Mouse (Mus musculus): ENCODE measurements around the gene Sall2. TPM values are rescaled to one million over a fixed set of nuclear protein-coding genes. Genes with fewer than 3 reads are reported as not detected.

Sall2 gene
- 47.5 and 50.0 TPM in 2 replicates for polyA plus RNA-seq (2014; fragmentation: Nextera tagmentation; extraction: Ambion mirVana)

- no peaks in the 10 kb centered on the region for H3K27me3 ChIP-seq (ENCODE audit: control insufficient read depth, insufficient read depth, low read length)
- H3K4me2 ChIP-seq (replicated peaks): peak within 1 kb of the TSS; percentile 72
- H3K27ac ChIP-seq: peak within 1 kb of the TSS; percentile 78
- ATAC-seq (ENCODE audit: low FRiP score): peak; percentile 69; the same call in 1 of the 2 replicates
- no peaks in the 10 kb centered on the region for H3K9me3 ChIP-seq (ENCODE audit: control insufficient read depth, low read length)
- WGBS: 1% methylated on average over 26 of the region's 26 CpGs
- H3K36me3 ChIP-seq (replicated peaks; ENCODE audit: control insufficient read depth, insufficient read depth): no peaks in the 10 kb centered on the region
- no peak for DNase-seq (ENCODE audit: low spot score)
- peak within 1 kb of the TSS; percentile 58 for H3K9ac ChIP-seq
- H3K4me3 ChIP-seq (replicated peaks; ENCODE audit: low read length): peak within 1 kb of the TSS; percentile 42
- H3K4me1 ChIP-seq (replicated peaks; ENCODE audit: control insufficient read depth, insufficient read depth, low read length): peaks cover 10% of the 10 kb centered on the region; the same call in 1 of the 2 replicates
These were observed at the start of gene Sall2 for GRCm38 (mm10) chr14:52327910-52328812. TSS of gene Sall2 (minus strand) at chr14:52328762.

DNA sequence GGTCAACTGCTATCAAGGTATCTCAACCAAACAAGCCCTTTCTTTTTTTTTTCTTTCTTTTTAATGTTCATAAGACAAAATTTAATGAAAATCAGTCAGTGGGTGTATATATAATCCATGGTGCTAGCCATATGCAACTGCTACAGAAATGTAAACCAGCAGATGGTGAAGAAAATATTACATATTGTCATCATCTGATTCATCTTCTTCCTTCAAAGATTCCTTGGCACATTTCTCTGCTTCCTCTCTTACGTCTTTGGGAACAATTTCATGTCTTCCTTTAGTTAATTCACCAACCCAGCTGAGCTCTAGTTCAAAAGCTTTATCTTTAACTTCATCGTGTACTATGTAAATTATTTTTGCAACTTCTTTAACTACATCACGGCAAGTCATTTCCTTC lies 40.2 kb upstream of the Sall2 start:
- DNase-seq (ENCODE audit: low spot score): no peak
- no peak for ATAC-seq (ENCODE audit: low FRiP score)
- Histone ChIP-seq H3K9ac (no peak overlapping the region), H3K36me3 (replicated peaks; ENCODE audit: control insufficient read depth, insufficient read depth) (no peaks in the 10 kb centered on the region), H3K4me2 (replicated peaks) (no peak overlapping the region), H3K9me3 (ENCODE audit: control insufficient read depth, low read length) (no peaks in the 10 kb centered on the region), H3K4me3 (replicated peaks; ENCODE audit: low read length) (no peak overlapping the region), H3K27ac (no peak overlapping the region), H3K4me1 (replicated peaks; ENCODE audit: control insufficient read depth, insufficient read depth, low read length) (no peaks in the 10 kb centered on the region), H3K27me3 (ENCODE audit: control insufficient read depth, insufficient read depth, low read length) (no peaks in the 10 kb centered on the region)
- 92% methylated on average over 3 of the region's 3 CpGs for WGBS

DNA sequence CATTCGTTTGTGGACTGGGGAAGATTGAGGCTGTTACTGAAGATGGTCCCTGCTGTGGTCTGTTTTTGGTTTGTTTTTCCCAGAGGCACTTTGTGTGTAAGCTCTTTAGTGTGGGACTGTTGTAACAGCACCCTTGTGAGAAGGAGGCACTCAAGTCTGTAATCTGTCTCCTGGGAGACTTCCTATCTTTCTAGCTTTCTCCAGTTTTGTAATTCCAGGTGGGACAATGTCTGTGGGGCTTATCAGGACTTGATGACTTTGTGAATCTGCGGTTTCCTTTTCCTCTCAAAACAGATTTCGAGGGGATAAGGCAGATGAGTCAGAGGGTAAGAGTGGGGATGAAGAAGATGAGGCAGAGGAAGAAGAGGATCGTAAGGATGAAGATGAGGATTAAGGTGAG lies 27.7 kb upstream of the Sall2 start, which contains the start of gene Olfr1513:
Gene Olfr1513, minus strand, starts transcription at position 101 of the 400 bp plus-strand sequence.
- H3K9me3 ChIP-seq (ENCODE audit: control insufficient read depth, low read length): no peaks in the 10 kb centered on the region
- no peaks in the 10 kb centered on the region for H3K4me1 ChIP-seq (replicated peaks; ENCODE audit: control insufficient read depth, insufficient read depth, low read length)
- DNase-seq (ENCODE audit: low spot score): no peak
- H3K4me2 ChIP-seq (replicated peaks): no peak within 1 kb of the TSS
- no peaks in the 10 kb centered on the region for H3K36me3 ChIP-seq (replicated peaks; ENCODE audit: control insufficient read depth, insufficient read depth)
- WGBS: 77% methylated on average over 4 of the region's 4 CpGs
- no peak within 1 kb of the TSS for H3K9ac ChIP-seq
- H3K4me3 ChIP-seq (replicated peaks; ENCODE audit: low read length): no peak within 1 kb of the TSS
- H3K27me3 ChIP-seq (ENCODE audit: control insufficient read depth, insufficient read depth, low read length): no peaks in the 10 kb centered on the region
- no peak for ATAC-seq (ENCODE audit: low FRiP score)
- H3K27ac ChIP-seq: no peak within 1 kb of the TSS

DNA sequence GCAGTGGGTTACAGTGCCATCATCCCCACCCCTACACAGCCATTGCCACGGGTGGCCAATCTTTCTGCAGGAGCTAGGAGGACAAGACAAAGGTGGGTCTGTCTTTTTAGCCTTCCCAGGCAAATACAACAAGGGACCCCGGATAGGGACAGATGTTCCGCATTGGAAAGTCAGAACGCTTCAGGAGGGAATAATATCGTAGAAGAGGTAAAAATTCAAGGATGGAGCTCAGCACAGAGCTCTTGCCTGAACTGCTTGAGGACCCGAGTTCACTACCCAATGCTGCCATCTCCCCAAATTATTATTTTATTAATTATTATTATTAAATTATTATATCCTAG lies 10.9 kb upstream of the Sall2 start:
- Histone ChIP-seq H3K4me2 (replicated peaks) (peak overlapping the region; percentile 46), H3K36me3 (replicated peaks; ENCODE audit: control insufficient read depth, insufficient read depth) (no peaks in the 10 kb centered on the region), H3K27me3 (ENCODE audit: control insufficient read depth, insufficient read depth, low read length) (no peaks in the 10 kb centered on the region), H3K4me1 (replicated peaks; ENCODE audit: control insufficient read depth, insufficient read depth, low read length) (no peaks in the 10 kb centered on the region), H3K27ac (peak overlapping the region; percentile 59; the same call in 1 of the 2 replicates), H3K9ac (peak overlapping the region; percentile 50; the same call in 1 of the 2 replicates), H3K4me3 (replicated peaks; ENCODE audit: low read length) (peak overlapping the region; percentile 25), H3K9me3 (ENCODE audit: control insufficient read depth, low read length) (no peaks in the 10 kb centered on the region; the same call in 1 of the 2 replicates)
- 75% methylated on average over 6 of the region's 6 CpGs for WGBS
- ATAC-seq (ENCODE audit: low FRiP score) (no peak; the same call in 1 of the 2 replicates), DNase-seq (ENCODE audit: low spot score) (no peak)

DNA sequence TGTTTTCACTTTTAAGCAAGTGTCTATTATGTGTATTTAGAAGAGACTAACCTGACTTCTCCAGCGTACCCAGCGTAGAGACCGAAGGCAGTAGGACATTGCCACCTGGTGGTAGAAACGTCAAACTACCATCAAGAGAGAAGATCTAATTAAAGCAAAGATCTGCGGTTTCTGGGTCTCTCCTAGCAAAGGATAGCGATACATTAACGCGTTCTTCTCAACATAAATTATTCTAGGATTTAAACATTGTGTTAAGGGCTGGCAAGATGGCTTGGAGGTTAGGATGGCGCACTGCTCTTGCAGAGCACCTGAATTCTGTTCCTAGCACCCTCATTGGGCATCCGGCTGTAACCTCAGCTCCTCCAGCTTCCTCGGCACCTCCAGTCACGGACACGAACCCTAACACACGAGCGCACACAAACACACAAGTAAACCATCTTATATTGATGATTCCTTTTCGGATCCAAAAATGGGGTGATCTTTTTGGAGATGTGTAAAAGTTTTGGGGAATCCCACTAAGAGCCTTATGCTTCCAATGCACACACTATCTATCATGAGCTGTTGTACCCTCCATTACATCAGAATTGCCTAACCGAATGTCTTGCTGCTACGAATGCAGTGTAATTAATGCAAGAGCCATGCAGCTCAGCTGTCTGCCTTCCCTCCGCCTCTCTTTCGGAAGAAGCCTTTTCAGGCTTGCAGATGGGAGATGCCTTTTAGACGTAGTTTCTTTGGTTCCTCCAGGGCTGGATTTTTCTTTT lies 10.4 kb upstream of the Sall2 start:
- H3K9ac ChIP-seq: peak overlapping the region; percentile 50
- WGBS: 29% methylated on average over 21 of the region's 21 CpGs
- DNase-seq (ENCODE audit: low spot score): peak; percentile 92
- H3K9me3 ChIP-seq (ENCODE audit: control insufficient read depth, low read length): no peaks in the 10 kb centered on the region
- ATAC-seq (ENCODE audit: low FRiP score): peak; percentile 82
- no peaks in the 10 kb centered on the region for H3K4me1 ChIP-seq (replicated peaks; ENCODE audit: control insufficient read depth, insufficient read depth, low read length)
- peak overlapping the region; percentile 59; the same call in 1 of the 2 replicates for H3K27ac ChIP-seq
- H3K4me2 ChIP-seq (replicated peaks): peak overlapping the region; percentile 46
- peak overlapping the region; percentile 25 for H3K4me3 ChIP-seq (replicated peaks; ENCODE audit: low read length)
- H3K36me3 ChIP-seq (replicated peaks; ENCODE audit: control insufficient read depth, insufficient read depth): no peaks in the 10 kb centered on the region
- H3K27me3 ChIP-seq (ENCODE audit: control insufficient read depth, insufficient read depth, low read length): no peaks in the 10 kb centered on the region

DNA sequence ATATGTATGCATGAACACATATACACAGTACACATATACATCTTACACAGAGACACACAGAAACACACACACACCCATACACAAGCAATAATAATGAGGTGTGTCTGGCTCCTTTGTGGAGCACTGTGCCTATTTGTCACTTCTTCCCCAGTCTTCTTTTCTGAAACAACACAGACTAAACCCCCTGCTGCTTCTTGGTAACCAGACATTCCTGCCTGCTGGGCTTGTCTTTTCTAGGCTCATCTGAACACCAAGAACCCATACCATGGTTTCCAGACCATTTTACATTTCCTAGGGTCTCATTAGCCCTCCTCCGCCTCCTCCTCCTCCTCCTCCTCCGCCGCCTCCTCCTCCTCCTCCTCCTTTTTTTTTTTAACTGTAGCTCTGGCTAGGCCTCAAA lies 3.6 kb upstream of the Sall2 start:
- WGBS: 42% methylated on average over 3 of the region's 3 CpGs
- Histone ChIP-seq H3K27ac (no peak overlapping the region), H3K27me3 (ENCODE audit: control insufficient read depth, insufficient read depth, low read length) (no peaks in the 10 kb centered on the region), H3K4me2 (replicated peaks) (no peak overlapping the region), H3K36me3 (replicated peaks; ENCODE audit: control insufficient read depth, insufficient read depth) (no peaks in the 10 kb centered on the region), H3K4me1 (replicated peaks; ENCODE audit: control insufficient read depth, insufficient read depth, low read length) (0 out of 2 replicates have a peak, but pooled peaks cover 4% of the 10 kb centered on the region), H3K9ac (no peak overlapping the region), H3K4me3 (replicated peaks; ENCODE audit: low read length) (no peak overlapping the region), H3K9me3 (ENCODE audit: control insufficient read depth, low read length) (no peaks in the 10 kb centered on the region)
- DNase-seq (ENCODE audit: low spot score) (no peak), ATAC-seq (ENCODE audit: low FRiP score) (no peak)

- Histone ChIP-seq H3K4me3 (replicated peaks; ENCODE audit: low read length) (no peak overlapping the region), H3K4me2 (replicated peaks) (no peak overlapping the region), H3K9me3 (ENCODE audit: control insufficient read depth, low read length) (no peaks in the 10 kb centered on the region), H3K9ac (no peak overlapping the region), H3K27ac (peak overlapping the region; percentile 4; the same call in 1 of the 2 replicates), H3K27me3 (ENCODE audit: control insufficient read depth, insufficient read depth, low read length) (no peaks in the 10 kb centered on the region), H3K36me3 (replicated peaks; ENCODE audit: control insufficient read depth, insufficient read depth) (no peaks in the 10 kb centered on the region), H3K4me1 (replicated peaks; ENCODE audit: control insufficient read depth, insufficient read depth, low read length) (peaks cover 10% of the 10 kb centered on the region; the same call in 1 of the 2 replicates)
- WGBS: 2% methylated on average over 4 of the region's 4 CpGs
- DNase-seq (ENCODE audit: low spot score): no peak
- ATAC-seq (ENCODE audit: low FRiP score): no peak
These were observed 2.6 kb upstream of the Sall2 start for GRCm38 (mm10) chr14:52331069-52331750.

GRCm38 (mm10) chr14:52327375-52327901 lies 1.1 kb downstream of the Sall2 start:
- Histone ChIP-seq H3K4me2 (replicated peaks) (peak overlapping the region; percentile 72), H3K27me3 (ENCODE audit: control insufficient read depth, insufficient read depth, low read length) (no peaks in the 10 kb centered on the region), H3K4me1 (replicated peaks; ENCODE audit: control insufficient read depth, insufficient read depth, low read length) (peaks cover 10% of the 10 kb centered on the region; the same call in 1 of the 2 replicates), H3K9me3 (ENCODE audit: control insufficient read depth, low read length) (no peaks in the 10 kb centered on the region), H3K4me3 (replicated peaks; ENCODE audit: low read length) (peak overlapping the region; percentile 42), H3K9ac (peak overlapping the region; percentile 58), H3K27ac (peak overlapping the region; percentile 78), H3K36me3 (replicated peaks; ENCODE audit: control insufficient read depth, insufficient read depth) (no peaks in the 10 kb centered on the region)
- no peak for DNase-seq (ENCODE audit: low spot score)
- WGBS: 1% methylated on average over 14 of the region's 14 CpGs
- ATAC-seq (ENCODE audit: low FRiP score): peak; percentile 75

Measured in hindbrain, embryonic 14.5 days (tissue).